Mouse (Mus musculus) heart, adult 9 months (tissue): ENCODE data around the gene Cip2a.

Source experiments
- DNase-seq, 2 experiments: peaks; one replicate each; pipeline ENCODE4 v3.0.0; 2022; ENCODE audit warnings: low spot score in 2 of 2

Gene Cip2a

DNA sequence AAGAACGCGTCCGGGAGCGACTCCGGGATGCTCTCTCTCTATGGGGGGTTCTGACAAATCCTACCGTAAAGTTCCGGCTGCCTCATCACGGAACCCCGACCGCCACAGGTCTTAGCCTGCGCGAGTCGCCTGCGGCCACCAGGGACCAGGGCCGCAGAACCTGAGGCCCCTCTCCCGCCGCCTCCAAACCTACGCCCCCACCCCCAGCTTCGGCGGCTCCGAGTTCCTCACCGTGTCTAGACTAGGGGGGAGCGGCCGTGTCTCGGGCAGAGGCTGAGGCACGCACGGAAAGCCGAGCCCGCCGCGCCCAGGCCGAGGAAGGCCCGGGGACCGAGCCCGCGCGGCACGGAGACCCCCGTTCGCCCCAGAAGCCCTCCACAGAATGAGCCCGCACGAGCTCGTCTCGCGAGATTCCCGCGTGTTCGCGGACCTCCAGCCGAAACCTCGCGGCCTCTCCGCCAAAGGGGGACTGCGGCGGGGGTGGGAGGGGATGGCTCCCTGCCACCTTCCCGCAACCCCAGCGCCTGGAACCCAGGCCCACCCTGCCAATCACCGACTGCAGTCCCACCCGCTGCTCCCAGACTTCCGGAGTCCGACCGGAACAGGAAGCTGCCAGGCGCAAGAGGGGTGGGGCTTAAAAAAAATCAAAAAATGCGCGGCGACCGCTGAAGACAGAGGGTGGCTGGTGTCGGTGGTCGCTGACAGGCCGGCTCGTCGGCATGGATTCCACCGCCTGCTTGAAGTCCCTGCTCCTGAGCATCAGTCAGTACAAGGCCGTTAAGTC is at the start of gene Cip2a, which contains the start of gene Dzip3:
Gene Cip2a (plus strand): TSS at position 627 of the 784 bp plus-strand sequence.
Gene Dzip3 (minus strand): TSS at position 607 of the 784 bp plus-strand sequence.
- peak; percentile 87 for DNase-seq

DNA sequence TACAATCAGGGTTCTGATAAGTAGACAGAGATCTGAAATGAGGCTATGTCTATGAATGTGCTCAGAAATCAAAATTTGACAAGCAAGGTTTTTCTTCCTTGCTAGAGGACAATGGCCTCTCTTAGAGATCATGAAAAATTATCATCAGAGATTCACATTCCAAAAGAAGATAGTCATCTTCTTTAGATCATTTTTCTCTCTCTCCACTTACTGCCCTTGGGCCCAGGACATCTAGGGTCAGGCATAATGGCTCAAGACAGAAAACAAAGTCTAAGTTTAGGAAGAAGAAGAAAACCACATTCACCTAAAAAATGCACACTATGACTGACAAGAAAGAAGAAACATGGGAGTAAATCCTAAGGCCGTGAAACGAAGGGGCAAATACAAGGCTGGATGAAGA is 21.0 kb upstream of the Cip2a start:
- no peak for DNase-seq

DNA sequence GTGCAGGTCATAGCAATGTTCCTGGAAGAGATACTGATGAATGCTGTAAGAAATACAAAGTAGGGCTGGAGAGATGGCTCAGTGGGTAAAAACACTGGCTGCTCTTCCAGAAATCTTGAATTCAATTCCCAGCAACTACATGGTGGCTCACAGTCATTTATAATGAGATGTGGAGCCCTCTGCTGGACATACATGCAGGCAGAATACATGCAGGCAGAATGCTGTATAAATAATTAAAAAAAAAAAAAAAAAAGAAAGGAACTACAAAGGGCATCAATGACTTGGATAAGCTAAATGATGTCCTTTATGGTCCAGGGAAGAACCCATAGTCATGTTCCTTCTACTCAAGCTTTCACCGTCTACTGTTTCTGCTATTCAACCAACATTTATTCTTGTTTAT is 20.4 kb upstream of the Cip2a start:
- no peak for DNase-seq

DNA sequence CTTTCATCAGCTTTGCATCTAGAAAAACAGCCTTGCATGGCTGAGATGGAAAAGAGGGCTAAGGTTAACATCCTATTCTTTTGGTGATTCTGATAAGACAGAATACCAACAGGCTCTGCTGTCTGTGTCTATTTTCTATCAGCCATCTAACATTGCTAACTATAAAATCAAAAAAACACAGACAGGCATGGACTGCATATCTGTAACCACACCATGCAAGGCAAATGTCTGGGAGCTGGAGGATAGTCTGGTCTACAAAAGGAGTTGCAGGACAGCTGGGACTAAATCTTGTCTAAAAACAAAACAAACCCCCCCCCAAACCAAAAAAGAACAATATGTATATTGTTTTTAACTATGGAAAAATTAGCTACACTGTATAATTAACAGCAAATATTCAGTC is 14.0 kb upstream of the Cip2a start:
- DNase-seq: no peak

DNA sequence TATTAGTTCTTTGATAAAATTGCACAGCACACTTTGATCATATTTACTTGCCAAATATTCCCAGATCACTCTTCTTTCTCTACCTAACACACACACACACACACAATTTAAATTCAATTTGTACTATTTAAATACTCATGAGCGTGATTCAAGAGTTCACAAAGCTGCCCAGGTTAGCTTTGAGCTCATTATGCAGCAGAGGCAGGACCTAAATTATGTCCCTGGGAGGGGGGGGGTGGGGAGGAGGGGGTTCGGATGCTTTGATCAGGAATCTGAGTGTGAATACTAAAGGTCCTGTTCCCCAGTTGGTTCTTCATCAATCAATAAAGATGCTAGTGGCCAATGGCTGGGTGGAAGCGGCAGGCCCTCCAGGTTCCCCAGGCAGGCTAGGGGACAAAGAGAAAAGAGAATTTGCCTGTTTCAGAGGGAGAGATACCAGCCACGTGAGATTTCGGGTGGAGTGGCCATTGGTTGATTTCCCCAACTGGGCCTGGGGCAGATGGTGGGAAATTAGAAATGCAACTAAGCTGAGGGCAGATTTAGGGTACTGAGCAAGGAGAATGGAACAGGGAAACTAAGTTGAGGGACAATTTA is 8.9 kb upstream of the Cip2a start:
- no peak for DNase-seq

DNA sequence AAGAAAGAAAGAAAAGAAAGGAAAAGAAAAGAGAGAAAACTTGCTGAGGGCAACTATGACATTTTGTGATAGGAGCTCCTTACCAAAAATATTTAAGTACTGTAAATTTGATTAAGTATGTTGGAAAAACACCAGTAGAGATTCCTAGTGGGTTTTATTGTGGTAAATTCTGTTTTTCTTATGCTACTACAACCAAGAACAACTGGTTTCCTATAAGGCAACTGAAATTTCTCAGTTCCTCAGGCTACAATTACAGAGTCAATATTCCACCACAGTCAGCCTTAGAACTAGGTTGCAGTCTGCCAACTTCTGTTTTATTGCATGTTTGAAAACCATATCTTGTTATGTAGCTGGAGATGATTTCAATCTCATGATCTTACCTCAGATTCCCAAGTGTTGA is 4.3 kb upstream of the Cip2a start:
- DNase-seq: no peak

DNA sequence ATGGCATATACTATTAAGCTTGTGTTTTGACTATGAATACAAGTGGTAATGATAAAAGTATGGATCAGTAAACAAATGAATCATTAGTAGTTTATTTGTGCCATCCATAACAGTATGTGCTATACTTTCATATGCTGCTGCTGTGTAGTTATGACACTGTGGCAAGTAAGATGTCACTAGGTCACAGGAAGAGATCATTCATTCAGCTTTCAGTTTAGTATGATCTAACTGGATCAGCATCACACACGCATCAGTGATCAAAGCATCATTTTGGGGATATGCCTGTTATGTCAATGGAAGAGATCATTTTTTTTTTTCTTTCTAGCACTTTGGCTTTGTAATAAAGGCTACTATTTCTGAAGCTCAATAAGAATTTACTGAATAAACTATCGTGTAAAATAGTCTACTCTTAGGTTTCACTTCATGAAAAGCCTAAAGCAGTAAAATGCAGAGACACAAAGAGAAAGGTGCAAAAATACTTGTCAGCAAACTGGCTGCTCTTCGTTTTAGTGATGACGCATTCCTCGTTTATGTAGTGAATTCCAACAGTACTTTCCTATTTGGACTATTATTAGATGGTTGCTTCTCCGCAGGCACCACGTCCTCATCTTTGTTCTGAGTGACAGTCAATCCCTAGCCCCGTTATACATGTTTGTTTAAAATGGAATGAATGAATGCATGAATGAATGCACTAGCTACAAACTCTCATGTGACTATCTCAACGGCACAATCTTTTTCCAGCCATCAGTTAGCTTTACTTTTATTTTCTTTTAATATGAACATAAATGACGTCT is 1.4 kb upstream of the Cip2a start:
- no peak for DNase-seq

DNA sequence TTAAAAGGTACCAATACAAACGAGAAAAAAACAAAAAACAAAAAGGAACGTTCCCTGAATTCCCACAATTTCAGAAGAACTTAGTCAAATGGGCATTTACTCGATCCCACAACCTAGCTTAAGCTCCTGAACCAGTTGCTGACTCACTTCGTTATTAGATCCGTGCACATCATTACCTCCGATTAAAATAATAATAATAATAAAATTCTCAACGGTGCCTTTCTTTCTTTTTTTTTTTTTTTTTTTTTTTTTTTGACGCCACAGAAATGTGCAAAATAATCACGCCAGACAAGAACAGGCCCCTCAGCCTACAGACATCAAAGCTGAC is 790 bp upstream of the Cip2a start:
- DNase-seq: no peak

DNA sequence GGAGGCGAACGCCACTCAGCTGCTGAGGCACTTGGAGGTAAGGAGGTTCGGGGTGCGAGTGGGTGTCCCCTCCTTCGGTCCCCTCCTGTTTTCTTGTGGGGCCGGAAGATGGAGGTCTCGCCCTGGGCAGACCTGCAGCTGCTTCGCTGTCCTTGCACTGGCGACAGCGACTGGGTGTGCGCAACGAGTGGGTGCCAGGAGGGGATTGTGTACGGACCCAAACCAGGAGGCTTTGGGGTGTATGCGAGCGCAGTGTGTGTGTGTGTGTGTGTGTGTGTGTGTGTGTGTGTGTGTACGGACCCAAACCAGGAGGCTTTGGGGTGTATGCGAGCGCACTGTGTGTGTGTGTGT is 333 bp downstream of the Cip2a start:
- no peak for DNase-seq

DNA sequence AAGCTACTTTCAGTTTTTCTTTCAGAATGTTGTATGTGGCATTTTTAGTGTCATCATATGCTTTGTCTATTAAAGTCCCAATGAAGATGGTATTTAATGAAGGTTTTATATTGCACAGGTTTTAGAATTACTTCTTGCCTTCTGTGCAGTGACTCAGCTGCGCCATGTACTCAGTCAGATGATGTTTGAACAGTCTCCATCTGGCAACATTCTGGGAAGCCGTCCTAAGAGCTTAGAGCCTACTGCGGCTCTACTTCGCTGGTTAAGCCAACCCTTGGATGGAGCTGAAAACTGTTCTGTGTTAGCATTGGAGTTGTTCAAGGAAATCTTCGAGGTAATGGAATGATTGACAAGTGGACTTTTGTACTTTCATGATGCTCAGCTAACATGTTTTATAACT is 10.2 kb downstream of the Cip2a start:
- DNase-seq: no peak

DNA sequence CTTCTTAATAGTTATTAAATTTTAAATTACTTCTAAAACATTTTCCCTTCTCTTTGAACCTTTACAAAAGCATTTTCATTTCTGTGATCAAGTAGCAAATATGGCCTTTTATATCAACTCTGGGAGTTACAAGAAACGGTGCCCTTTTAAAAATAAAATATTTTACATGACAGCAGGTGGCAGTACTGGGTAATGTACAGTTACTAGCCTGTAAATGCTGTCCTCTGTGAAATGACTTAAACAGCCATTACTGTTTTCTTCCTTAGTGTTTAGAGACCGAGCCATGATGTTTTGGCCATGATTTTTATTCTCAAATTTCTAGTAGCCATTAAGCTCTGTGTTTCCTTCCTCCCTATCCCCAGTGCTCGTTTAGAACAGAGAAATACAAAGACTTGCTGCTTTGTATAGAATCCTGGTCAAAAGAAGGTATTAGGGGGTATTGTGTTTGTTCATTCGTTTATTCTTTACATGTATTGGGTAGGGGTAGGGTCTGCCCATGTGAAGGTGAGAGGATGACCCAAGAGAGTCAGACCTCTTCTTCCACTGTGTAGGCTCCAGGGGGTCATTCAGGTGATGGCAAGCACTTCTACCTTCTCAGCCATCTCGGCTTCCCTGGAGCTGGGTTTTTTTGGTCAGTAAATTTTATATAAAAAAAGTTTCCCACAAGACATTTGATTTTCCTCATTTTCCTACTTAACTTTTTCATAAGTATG is 22.8 kb downstream of the Cip2a start:
- no peak for DNase-seq

DNA sequence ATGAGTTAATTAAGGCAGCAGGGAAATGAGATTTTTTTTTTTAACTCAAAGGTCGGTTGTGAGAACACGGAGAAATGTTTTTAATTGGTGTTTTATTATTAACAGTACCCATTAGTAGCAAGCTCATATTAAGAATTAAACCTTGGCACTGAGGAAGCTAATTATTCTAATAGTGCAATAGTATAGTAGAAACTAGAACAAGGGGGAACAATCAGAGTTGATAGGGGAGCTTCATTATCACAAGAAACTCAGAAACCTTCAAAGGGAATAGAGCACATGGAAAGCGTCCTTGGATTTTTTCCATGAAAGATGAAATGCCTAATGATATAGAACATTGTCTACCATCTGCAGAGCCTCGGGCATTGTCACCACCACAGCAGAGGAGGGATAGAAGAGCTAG is 41.9 kb downstream of the Cip2a start:
- no peak for DNase-seq

DNA sequence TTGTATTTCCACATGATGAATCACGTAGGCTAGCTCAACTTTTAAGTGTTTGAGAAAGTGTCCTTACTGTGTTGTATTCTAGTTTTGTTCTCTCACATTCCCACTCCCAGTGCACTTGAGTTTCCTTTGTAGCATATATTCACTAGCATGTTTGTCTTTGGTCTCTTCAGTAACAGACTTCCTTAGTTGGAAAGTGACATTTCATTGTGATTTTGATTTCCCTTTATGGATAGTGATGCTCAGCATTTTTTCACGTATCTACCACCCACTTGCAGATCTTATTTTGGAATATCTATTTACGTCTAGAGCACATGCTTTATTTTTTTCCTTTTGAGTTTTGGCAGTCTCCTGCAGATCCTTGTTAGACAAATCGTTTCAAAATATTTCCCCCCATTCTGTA is 43.8 kb downstream of the Cip2a start:
- no peak for DNase-seq

DNA sequence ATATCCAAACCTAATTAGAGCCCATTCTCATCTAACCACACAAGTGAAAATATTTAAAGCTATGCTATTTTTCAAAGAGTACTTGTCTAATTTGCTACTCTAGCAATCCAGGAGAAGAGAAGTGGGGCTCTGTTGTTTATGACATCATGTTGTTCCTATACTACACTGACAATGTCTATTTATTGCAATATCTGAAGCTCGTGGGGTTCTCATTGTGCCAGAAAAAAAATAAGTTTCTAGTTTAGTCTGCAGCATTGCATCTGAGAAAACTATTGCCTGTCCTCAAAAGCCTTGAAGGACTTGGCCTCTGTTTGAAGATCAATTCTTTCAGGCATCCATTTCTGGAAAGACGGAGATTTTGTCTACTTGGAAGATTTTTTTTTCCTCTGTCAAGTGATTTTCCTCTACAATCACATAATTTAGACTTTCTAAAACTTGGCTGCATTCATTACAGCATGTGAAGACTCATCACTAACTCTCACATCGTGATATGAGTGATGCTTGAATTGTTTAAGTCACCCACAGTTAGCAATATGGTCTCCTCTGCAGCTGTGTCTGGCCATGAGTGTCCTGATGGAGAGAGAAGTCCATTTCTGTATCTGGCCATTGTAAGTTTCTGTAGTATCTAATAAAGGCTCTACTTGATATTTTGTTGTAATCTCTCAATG is 46.7 kb downstream of the Cip2a start:
- no peak for DNase-seq

DNA sequence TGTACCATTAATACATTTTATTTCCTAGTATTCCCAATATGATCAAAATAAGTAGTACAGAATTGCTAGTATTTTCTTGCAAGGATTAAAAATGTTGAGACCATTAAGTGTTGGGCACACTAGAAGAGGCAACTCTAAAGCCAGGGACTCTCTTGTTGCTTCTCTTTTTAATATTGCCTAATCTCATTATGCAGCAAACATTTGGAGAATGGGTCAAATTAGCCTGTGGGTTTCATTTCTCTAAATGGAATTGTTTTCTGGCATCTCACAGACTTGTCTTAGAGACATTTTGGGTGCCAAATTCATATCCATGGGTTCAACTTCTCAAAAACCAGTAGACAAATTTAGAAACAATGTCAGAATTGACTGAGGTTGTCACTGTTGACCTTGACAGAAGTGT is 55.2 kb downstream of the Cip2a start:
- DNase-seq: no peak

DNA sequence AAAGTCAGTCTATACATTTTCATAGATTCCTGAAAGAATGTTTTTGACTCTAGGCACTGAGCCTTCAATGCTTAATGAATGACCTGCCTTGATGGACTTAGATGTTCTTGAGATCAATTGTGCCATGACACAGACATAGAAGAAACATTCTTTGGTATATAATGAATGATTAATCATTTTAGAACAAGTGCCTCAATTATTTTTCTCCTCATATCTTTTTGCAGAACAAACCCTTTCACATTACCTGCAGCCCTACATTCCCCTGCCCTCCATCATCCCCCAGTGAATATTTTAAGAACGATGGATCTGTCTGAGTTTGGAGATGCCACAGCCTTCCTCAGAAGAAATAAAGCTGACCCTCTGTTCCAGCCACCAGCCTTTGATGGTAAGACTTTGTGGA is 63.2 kb downstream of the Cip2a start, which contains the start of gene Myh15:
Gene Myh15 (plus strand): TSS at position 301 of the 400 bp plus-strand sequence.
- no peak for DNase-seq
